Mouse (Mus musculus): ENCODE data around the gene Cdh22. TPM values are rescaled to one million over a fixed set of nuclear protein-coding genes. Genes with fewer than 3 reads are reported as not detected.

Gene Cdh22
- polyA plus RNA-seq, 1 experiment from 2014 or later = 0.83 TPM

GRCm38 (mm10) chr2:165078045-165078444 lies 156.6 kb downstream of the Cdh22 start:
- Histone ChIP-seq H3K9ac (no peak overlapping the region), H3K27ac (replicated peaks) (no peak overlapping the region), H3K4me3 (replicated peaks) (no peak overlapping the region), H3K36me3 (no peaks in the 10 kb centered on the region), H3K4me1 (peaks cover 4% of the 10 kb centered on the region; the same call in 1 of the 2 replicates), H3K9me3 (replicated peaks) (no peaks in the 10 kb centered on the region), H3K4me2 (replicated peaks) (no peak overlapping the region), H3K27me3 (peaks cover 83% of the 10 kb centered on the region)
- ATAC-seq (ENCODE audit: insufficient number of reproducible peaks, low FRiP score, low TSS enrichment, low read depth) = no peak
- WGBS = 68% methylated on average over 8 of the region's 8 CpGs

GRCm38 (mm10) chr2:165077055-165077454 lies 157.6 kb downstream of the Cdh22 start:
- 10% methylated on average over 9 of the region's 9 CpGs for WGBS
- no peaks in the 10 kb centered on the region for H3K9me3 ChIP-seq (replicated peaks)
- H3K4me3 ChIP-seq (replicated peaks) = no peak overlapping the region

DNA sequence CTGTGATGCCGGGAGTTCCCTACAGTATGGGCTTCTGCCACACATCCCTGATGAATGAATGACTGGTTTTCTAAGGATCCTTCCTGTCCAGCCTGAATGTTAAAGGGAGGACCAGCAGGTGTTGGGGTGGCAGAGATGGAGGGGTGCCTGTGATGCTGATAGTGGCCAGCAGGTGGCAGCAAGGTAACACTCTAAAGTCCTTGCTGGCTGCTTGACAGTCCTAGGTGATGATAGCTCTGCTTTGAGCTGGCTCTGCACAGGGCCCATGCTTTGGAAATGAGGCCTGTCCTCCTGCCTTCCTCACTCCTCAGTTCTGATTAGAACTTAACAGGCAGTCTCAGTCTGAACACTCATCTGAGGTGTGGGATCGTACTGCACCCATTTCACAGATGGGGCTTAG lies 159.7 kb downstream of the Cdh22 start:
- H3K9ac ChIP-seq = no peak overlapping the region
- no peak overlapping the region for H3K4me2 ChIP-seq (replicated peaks)
- H3K27me3 ChIP-seq = peaks cover 88% of the 10 kb centered on the region
- no peak overlapping the region for H3K4me3 ChIP-seq (replicated peaks)
- WGBS = 37% methylated on average over 2 of the region's 2 CpGs
- H3K27ac ChIP-seq (replicated peaks) = no peak overlapping the region
- H3K9me3 ChIP-seq (replicated peaks) = no peaks in the 10 kb centered on the region
- ATAC-seq (ENCODE audit: insufficient number of reproducible peaks, low FRiP score, low TSS enrichment, low read depth) = no peak
- H3K36me3 ChIP-seq = no peaks in the 10 kb centered on the region
- peaks cover 8% of the 10 kb centered on the region for H3K4me1 ChIP-seq

More at GRCm38 (mm10) chr2:165077055-165077454, 157.6 kb downstream of the Cdh22 start:
- no peak for ATAC-seq (ENCODE audit: insufficient number of reproducible peaks, low FRiP score, low TSS enrichment, low read depth)
- Histone ChIP-seq H3K27me3 (peaks cover 91% of the 10 kb centered on the region), H3K4me2 (replicated peaks) (no peak overlapping the region), H3K9ac (no peak overlapping the region), H3K36me3 (no peaks in the 10 kb centered on the region), H3K4me1 (peaks cover 4% of the 10 kb centered on the region; the same call in 1 of the 2 replicates), H3K27ac (replicated peaks) (no peak overlapping the region)

DNA sequence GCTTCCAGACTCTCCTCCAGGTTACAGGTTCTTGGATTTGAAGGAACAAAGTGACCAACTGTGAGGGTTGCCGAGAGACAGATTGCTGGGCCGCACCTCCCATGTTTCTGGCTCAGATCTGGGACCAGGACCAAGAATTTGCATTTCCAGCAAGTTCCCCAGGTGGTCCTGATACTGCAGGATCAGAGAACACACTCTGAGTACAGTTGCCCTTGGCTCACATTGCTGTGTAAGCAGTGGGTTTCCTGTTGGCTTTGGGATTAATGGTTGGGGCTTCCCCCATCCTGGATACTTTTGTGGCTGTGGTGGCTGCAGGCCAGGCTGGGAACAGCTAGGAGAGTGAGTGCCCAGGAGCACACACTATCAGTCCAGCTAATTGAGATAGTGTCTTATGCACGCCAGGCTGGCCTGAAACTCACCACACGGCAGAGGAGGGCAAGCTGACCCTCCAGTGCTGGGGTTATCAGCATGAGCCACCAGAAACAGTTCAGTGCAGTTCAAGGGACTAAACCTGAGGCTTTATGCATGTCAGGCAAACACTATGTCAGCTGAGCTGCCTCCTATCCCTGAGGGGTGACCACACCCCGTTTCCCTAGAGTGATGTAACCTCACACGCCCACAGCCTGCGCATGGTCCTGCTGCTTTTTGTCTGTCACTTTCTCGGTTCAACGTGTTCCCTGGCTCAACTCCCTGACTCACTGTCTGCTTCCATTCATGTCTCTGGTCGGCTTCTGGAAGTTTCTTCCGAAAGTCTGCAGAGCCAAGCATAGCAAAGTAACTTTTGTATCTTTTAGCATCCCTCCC lies 160.4 kb downstream of the Cdh22 start:
- Histone ChIP-seq H3K9me3 (replicated peaks) (no peaks in the 10 kb centered on the region), H3K27ac (replicated peaks) (no peak overlapping the region), H3K36me3 (no peaks in the 10 kb centered on the region), H3K27me3 (peaks cover 86% of the 10 kb centered on the region), H3K4me2 (replicated peaks) (no peak overlapping the region), H3K4me3 (replicated peaks) (no peak overlapping the region), H3K4me1 (peaks cover 9% of the 10 kb centered on the region), H3K9ac (no peak overlapping the region)
- ATAC-seq (ENCODE audit: insufficient number of reproducible peaks, low FRiP score, low TSS enrichment, low read depth) = no peak
- WGBS = 40% methylated on average over 11 of the region's 11 CpGs

GRCm38 (mm10) chr2:165073381-165073781 lies 161.3 kb downstream of the Cdh22 start:
- Histone ChIP-seq H3K27ac (replicated peaks) (no peak overlapping the region), H3K4me1 (peaks cover 9% of the 10 kb centered on the region), H3K4me3 (replicated peaks) (no peak overlapping the region), H3K27me3 (peaks cover 76% of the 10 kb centered on the region), H3K9me3 (replicated peaks) (no peaks in the 10 kb centered on the region), H3K9ac (no peak overlapping the region), H3K36me3 (no peaks in the 10 kb centered on the region), H3K4me2 (replicated peaks) (no peak overlapping the region)
- ATAC-seq (ENCODE audit: insufficient number of reproducible peaks, low FRiP score, low TSS enrichment, low read depth) = no peak
- WGBS = 24% methylated on average over 9 of the region's 9 CpGs

- Histone ChIP-seq H3K9me3 (replicated peaks) (no peaks in the 10 kb centered on the region), H3K27ac (replicated peaks) (no peak overlapping the region), H3K4me3 (replicated peaks) (no peak overlapping the region), H3K9ac (no peak overlapping the region), H3K36me3 (no peaks in the 10 kb centered on the region), H3K4me2 (replicated peaks) (peak overlapping the region; percentile 31; the same call in 1 of the 2 replicates), H3K4me1 (peaks cover 9% of the 10 kb centered on the region), H3K27me3 (peaks cover 45% of the 10 kb centered on the region)
- WGBS = 15% methylated on average over 23 of the region's 23 CpGs
- ATAC-seq (ENCODE audit: insufficient number of reproducible peaks, low FRiP score, low TSS enrichment, low read depth) = 0 out of 2 replicates have a peak, but pooled peaks have one; percentile 45
Observed at GRCm38 (mm10) chr2:165070096-165070816, 164.4 kb downstream of the Cdh22 start.

DNA sequence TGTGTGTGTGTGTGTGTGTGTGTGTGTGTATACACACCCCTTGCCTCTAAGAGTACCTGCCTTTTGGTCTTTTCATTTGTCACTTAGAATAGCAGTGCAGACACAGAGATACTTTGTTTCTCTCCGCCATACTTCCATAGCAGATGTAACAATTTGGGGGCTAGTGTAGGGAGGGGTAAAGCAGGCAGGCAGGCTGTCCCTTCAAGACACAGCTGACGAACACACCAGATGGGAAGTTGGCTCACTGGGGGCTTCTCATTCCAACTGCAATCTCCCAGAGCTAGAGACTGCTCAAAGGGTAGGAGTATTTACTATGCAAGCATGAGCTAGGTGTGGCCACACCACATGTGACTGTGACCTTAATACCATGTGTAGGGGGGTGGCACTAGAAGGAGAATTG lies 165.8 kb downstream of the Cdh22 start:
- Histone ChIP-seq H3K36me3 (no peaks in the 10 kb centered on the region), H3K4me1 (peaks cover 9% of the 10 kb centered on the region), H3K4me2 (replicated peaks) (no peak overlapping the region), H3K4me3 (replicated peaks) (no peak overlapping the region), H3K9ac (no peak overlapping the region), H3K27me3 (peaks cover 32% of the 10 kb centered on the region), H3K27ac (replicated peaks) (no peak overlapping the region), H3K9me3 (replicated peaks) (no peaks in the 10 kb centered on the region)
- no peak for ATAC-seq (ENCODE audit: insufficient number of reproducible peaks, low FRiP score, low TSS enrichment, low read depth)
- WGBS = 54% methylated on average over 2 of the region's 2 CpGs

- Histone ChIP-seq H3K9me3 (replicated peaks) (no peaks in the 10 kb centered on the region), H3K4me3 (replicated peaks) (no peak overlapping the region), H3K36me3 (no peaks in the 10 kb centered on the region), H3K4me2 (replicated peaks) (no peak overlapping the region), H3K9ac (no peak overlapping the region), H3K27ac (replicated peaks) (no peak overlapping the region), H3K4me1 (no peaks in the 10 kb centered on the region), H3K27me3 (0 out of 2 replicates have a peak, but pooled peaks cover under 1% of the 10 kb centered on the region)
- no peak for ATAC-seq (ENCODE audit: insufficient number of reproducible peaks, low FRiP score, low TSS enrichment, low read depth)
- WGBS = 63% methylated on average over 7 of the region's 7 CpGs
Observed at GRCm38 (mm10) chr2:165064489-165064888, 170.2 kb downstream of the Cdh22 start.

DNA sequence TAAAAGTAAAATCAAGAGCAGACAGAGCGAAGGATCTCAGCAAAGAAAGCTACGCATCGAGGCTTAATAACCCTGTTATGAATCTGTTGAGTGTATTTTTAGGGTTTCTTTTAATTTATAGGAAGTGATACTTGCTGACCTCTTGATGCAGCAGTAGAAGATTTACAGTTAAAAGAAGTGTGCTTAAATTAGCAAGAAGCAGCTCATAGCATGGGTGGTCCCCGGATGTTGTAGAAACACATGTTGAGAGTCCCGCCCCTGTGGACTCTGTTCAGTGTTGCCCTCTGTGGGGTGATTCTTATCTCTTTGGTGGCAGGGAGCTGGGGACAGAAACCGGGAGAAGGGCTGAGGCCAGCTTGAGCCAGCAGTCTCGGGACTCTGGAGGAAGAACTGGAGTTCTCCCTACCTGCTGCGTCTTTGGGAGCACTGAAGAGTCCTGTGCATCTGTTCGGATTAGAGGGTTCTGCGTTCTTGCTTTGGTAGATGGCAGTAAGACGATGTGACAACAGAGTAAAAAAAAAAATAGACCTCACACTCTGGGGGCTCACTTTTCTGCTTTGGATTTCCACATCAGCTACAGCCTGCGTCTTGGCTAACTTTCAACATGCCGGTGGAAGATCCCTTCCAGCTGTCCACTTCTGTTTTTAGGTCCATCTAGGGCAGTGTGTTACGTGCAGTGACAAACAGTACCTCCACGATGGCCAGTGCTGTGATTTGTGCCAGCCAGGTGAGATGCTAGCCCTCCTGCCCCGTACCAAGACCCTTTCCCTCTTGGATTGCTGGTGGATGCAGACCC lies 172.8 kb downstream of the Cdh22 start:
- Histone ChIP-seq H3K27ac (replicated peaks) (no peak overlapping the region), H3K9ac (no peak overlapping the region), H3K9me3 (replicated peaks) (no peaks in the 10 kb centered on the region), H3K4me1 (no peaks in the 10 kb centered on the region), H3K4me3 (replicated peaks) (no peak overlapping the region), H3K36me3 (no peaks in the 10 kb centered on the region), H3K27me3 (0 out of 2 replicates have a peak, but pooled peaks cover under 1% of the 10 kb centered on the region), H3K4me2 (replicated peaks) (no peak overlapping the region)
- WGBS = 74% methylated on average over 16 of the region's 16 CpGs
- ATAC-seq (ENCODE audit: insufficient number of reproducible peaks, low FRiP score, low TSS enrichment, low read depth) = no peak
